Mouse (Mus musculus) thymus, adult 18-20 months (tissue): ENCODE results near the gene Rgmb.

ENCODE experiments used
- DNase-seq, 2 experiments: peaks; one replicate each; pipeline ENCODE4 v3.0.0; 2022; ENCODE audit warnings: mixed read lengths in 2 of 2

The Rgmb gene

DNA sequence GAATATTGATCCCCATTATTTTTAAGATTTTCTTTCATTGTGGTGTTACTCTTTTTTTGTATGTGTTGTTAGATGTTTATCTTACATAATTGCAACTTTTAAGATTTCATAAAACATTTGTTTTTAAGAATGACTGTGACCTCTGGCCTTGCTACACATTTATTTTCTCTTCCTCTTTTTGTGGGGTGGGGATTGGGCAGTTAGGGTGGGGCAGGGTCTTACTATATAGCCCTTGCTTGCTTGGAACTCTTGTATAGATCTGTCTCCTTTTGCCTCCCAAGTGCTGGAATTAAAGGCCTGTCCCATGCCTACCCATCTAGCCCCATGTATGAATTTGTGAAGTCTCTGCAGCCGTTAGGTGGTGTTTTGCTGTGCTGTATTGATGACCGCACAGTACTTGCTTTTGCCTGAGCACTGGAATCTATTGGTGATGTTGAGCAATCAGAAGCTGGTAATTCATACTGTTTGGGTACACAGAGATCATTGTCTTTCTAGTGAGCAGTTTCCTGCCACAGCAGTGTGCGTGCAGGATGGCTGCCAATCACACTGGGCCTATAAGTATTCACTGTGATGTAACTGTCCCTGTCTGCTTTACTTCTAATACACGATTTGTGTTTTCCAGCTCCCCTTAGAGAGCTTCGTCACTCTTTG lies 56.1 kb downstream of the Rgmb start:
- no peak for DNase-seq

DNA sequence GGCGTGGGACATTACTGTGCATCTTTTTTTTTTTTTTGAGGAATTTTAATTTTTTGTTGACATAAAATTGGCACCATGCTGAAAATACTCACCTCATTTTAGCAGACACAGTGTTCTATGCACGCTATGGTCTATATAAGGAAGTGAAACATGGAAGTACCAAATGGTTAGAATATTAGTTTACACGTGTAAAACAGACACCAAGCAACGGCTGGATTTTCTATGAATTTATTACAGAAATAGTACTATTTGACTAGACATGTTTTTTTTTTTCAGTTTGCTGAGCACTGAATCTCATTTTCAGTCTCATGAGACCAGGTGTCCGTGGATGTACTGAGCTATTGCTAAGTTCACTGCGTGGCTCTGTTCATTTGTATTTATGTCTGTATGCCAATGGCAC lies 56.9 kb downstream of the Rgmb start:
- no peak for DNase-seq

DNA sequence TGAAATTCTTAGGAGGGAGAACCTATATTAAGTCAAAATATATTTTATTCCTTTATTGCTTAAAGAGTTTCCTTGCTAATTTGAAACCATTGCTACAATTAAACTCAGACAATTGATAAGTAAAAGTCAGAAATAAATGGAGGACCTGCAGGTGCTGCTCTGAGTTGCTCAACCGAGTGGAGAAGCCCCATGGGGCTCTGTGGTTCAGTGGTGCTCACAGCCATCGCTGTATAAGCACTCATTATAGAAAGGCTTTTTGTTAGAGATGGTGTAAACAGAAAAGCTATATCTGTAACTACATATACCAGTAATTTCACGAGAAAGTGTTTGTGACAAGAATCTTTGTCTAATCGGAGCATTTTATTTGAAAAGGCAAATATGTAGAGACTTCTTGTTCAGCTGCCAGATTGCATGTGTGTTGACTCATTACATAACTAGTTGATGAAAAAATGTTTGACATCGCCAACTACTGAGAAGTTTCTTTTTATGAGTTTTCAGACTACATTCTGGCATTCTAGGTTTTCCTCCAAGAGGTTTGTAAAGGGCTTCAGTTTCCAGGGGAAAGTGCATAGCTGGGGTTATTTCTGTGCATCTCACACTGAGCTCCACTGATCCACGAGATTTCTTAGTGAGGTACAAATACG lies 61.6 kb downstream of the Rgmb start:
- DNase-seq: no peak

DNA sequence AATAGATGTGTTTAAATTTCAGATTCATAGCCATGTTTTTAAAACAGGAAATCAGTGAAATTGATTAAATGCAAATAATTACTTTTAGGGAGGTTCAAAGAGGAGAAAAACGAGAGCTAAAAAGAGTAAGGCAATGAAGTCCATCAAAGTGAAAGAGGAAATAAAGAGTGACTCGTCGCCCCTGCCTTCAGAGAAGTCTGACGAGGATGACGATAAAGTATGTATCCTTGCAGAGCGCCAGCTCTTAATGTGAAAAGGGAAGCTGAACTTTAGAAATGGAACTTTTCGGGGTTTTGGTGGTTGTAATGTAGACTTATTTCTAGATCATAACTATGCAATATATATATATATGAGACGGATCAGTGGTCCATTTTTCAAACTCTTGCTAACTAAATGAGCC lies 69.6 kb downstream of the Rgmb start:
- no peak for DNase-seq
